In the genomic region with DNA sequence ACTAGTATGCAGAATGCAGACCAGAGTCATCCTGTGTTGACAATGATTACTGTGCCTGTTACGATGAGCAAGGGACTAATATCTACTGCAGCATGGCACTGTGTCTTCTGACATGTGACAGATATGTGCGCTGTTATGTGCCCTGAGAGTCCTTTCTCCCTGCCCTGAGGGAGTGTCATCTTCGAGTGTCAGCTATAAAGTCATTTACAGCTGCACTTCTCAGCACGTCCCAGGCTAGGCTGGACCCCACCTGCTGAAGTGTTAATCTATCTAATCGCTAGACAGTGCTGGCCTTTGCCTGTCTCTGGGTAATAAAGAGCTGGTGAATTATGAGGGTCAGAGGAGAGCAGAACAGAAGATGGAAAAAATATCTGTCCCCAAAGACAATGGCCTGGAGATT, we compare ENCODE assay signal across 29 mouse cellular contexts.
A peak's percentile ranks its signal among the peaks of the same experiment; 100 is the strongest.
DNase-seq lines count a peak whose midpoint lies in the region; ATAC-seq lines count a peak whose summit lies in the region.
"Had no signal": no experiment of that assay in that cellular context is flagged by ENCODE, and none has a peak within 500 bp of the region (broad histone marks: within the 10 kb centered on the region; RNA-seq: fewer than 3 reads in every experiment).

No protein-coding gene starts in this region.

- H3K4me2 ChIP-seq in neural tube, embryonic 11.5 days (ENCODE audit: low read depth), result no peak overlapping the region
- H3K4me2 ChIP-seq: heart, embryonic 11.5 days; limb, embryonic 15.5 days; liver, embryonic 15.5 days; lung, embryonic 14.5 days; midbrain, embryonic 15.5 days; stomach, embryonic 15.5 days had no signal

- H3K9ac ChIP-seq in neural tube, embryonic 11.5 days (ENCODE audit: low read length), result no peak overlapping the region
- H3K9ac ChIP-seq: limb, embryonic 15.5 days; liver, embryonic 15.5 days; lung, embryonic 14.5 days; midbrain, embryonic 15.5 days; stomach, embryonic 15.5 days had no signal

- H3K4me1 ChIP-seq in neural tube, embryonic 11.5 days (ENCODE audit: control insufficient read depth, insufficient read depth, low read length), result no peaks in the 10 kb centered on the region; the same call in 1 of the 2 replicates
- H3K4me1 ChIP-seq: liver, embryonic 15.5 days; stomach, embryonic 15.5 days had no signal

- no peaks in the 10 kb centered on the region for H3K27me3 ChIP-seq in neural tube, embryonic 11.5 days (ENCODE audit: control insufficient read depth, insufficient read depth, low read length)
- H3K27me3 ChIP-seq: limb, embryonic 15.5 days; liver, embryonic 15.5 days; midbrain, embryonic 15.5 days; stomach, embryonic 15.5 days had no signal

- no peak overlapping the region for H3K27ac ChIP-seq in neural tube, embryonic 11.5 days (ENCODE audit: low read depth, low read length)
- H3K27ac ChIP-seq: limb, embryonic 10.5 days; limb, embryonic 15.5 days; liver, embryonic 15.5 days; midbrain, embryonic 15.5 days; stomach, embryonic 15.5 days had no signal

- peak; percentile 85 for ATAC-seq in neural tube, embryonic 11.5 days (ENCODE audit: insufficient read depth, low FRiP score, low TSS enrichment)
- no peak for ATAC-seq in megakaryocyte progenitor cell, adult 5-6 weeks (replicated peaks; ENCODE audit: poor library complexity)
- ATAC-seq: forebrain, embryonic 14.5 days; inflammation-experienced regulatory T-cells, adult 6 months; midbrain, embryonic 15.5 days had no signal

- no peaks in the 10 kb centered on the region for H3K36me3 ChIP-seq in neural tube, embryonic 11.5 days (ENCODE audit: control insufficient read depth, insufficient read depth, low read length)
- H3K36me3 ChIP-seq: G1E; limb, embryonic 10.5 days; limb, embryonic 15.5 days; liver, embryonic 15.5 days; midbrain, embryonic 15.5 days; stomach, embryonic 15.5 days had no signal

- WGBS in neural tube, embryonic 11.5 days, result 32% methylated on average over 5 of the region's 5 CpGs

- H3K4me3 ChIP-seq in neural tube, embryonic 11.5 days (ENCODE audit: low read depth, low read length), result no peak overlapping the region
- H3K4me3 ChIP-seq: limb, embryonic 10.5 days; limb, embryonic 15.5 days; liver, embryonic 15.5 days; midbrain, embryonic 15.5 days; stomach, embryonic 15.5 days had no signal

- peak; percentile 7 for DNase-seq in embryo, embryonic 11 days
- DNase-seq in embryo, embryonic 10 days (ENCODE audit: low spot score), result no peak
- DNase-seq in neural tube, embryonic 11.5 days (ENCODE audit: low spot score), result peak; percentile 43
- DNase-seq in neural tube, embryonic 10.5 days (ENCODE audit: extremely low spot score, low spot score), result no peak
- DNase-seq in mesoderm, embryonic 11.5 days (ENCODE audit: low read depth, low spot score), result peak; percentile 52
- no peak for DNase-seq in kidney, adult 8-10 months
- DNase-seq in thymus, postnatal 14 days, result no peak
- DNase-seq: adrenal gland, adult 8-10 months; cerebellum, adult 11 months; cerebellum, adult 9-10 months; cerebellum, postnatal 36 days; gastrocnemius, postnatal 14 days; heart, adult 11 months; heart, postnatal 36 days; kidney, adult 9 months; kidney, postnatal 14 days; layer of hippocampus, adult 9-11 months; lung, embryonic 14.5 days; right cerebral cortex, postnatal 25 days had no signal

- no peaks in the 10 kb centered on the region for H3K9me3 ChIP-seq in neural tube, embryonic 11.5 days (ENCODE audit: control insufficient read depth, low read length)
- H3K9me3 ChIP-seq: limb, embryonic 10.5 days; limb, embryonic 15.5 days; liver, embryonic 15.5 days; midbrain, embryonic 15.5 days; stomach, embryonic 15.5 days had no signal

Comparison
In these comparisons a context has a peak if more than half of its experiments do, and no peak if none do; other contexts are left out.
1. DNase-seq: peak in embryo, embryonic 11 days (single experiment), neural tube, embryonic 11.5 days (single experiment) and mesoderm, embryonic 11.5 days (single experiment); none in embryo, embryonic 10 days (single experiment), neural tube, embryonic 10.5 days (single experiment), kidney, adult 8-10 months (0 of 2) and thymus, postnatal 14 days (single experiment).